Mouse (Mus musculus): ENCODE measurements around the gene Pced1b.

GRCm38 (mm10) chr15:97310251-97310650 lies 63.3 kb downstream of the Pced1b start:
- no peak for TF ChIP-seq CTCF (IDR thresholded peaks at IDR 0.05; ENCODE audit: low read depth, low read length)
- no peak for TF ChIP-seq EP300 (IDR thresholded peaks at IDR 0.05; ENCODE audit: insufficient read depth, low read depth, low read length)
- no peak for TF ChIP-seq POLR2A (IDR thresholded peaks at IDR 0.05; ENCODE audit: insufficient read depth, low read length)
